ENCODE assay signal across 17 mouse cellular contexts in the genomic region with DNA sequence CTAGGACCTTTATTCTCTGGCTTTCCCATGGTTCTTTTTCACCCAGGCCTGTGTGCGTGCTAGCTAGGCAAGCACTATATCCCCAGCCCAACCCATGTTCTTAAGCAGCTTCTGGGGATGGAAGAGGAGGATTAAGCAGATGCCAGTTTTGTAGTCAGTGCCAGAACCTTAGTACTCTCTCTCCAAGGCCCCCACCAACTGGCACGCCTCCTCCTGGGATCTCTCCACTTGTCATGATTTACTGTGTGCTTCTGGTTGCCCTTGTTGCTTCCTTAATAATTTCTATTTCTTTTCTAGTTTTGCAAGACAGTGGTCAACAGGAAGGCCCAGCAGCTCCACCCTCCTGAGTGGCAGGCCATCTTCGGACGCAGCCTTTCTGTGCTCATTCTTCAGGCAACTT. TPM values are rescaled to one million over a fixed set of nuclear protein-coding genes. Genes with fewer than 3 reads are reported as not detected.
A peak's percentile ranks its signal among the peaks of the same experiment; 100 is the strongest.
DNase-seq lines count a peak whose midpoint lies in the region; ATAC-seq lines count a peak whose summit lies in the region.
"Had no signal": no experiment of that assay in that cellular context is flagged by ENCODE, and none has a peak within 500 bp of the region (broad histone marks: within the 10 kb centered on the region; RNA-seq: fewer than 3 reads in every experiment).

No protein-coding gene starts in this region.

- H3K4me3 ChIP-seq in heart, embryonic 13.5 days, result no peak overlapping the region
- no peak overlapping the region for H3K4me3 ChIP-seq in midbrain, embryonic 16.5 days (ENCODE audit: low read depth, low read length)
- H3K4me3 ChIP-seq: embryonic facial prominence, embryonic 13.5 days; forebrain, embryonic 12.5 days; hindbrain, embryonic 13.5 days; liver, embryonic 13.5 days; midbrain, embryonic 12.5 days had no signal

- H3K36me3 ChIP-seq in heart, embryonic 13.5 days, result peaks cover 62% of the 10 kb centered on the region
- H3K36me3 ChIP-seq in midbrain, embryonic 16.5 days (ENCODE audit: control insufficient read depth, insufficient read depth, low read length), result peaks cover 21% of the 10 kb centered on the region

- H3K4me1 ChIP-seq in heart, embryonic 13.5 days, result peaks cover 53% of the 10 kb centered on the region
- peaks cover 8% of the 10 kb centered on the region for H3K4me1 ChIP-seq in midbrain, embryonic 16.5 days (ENCODE audit: control insufficient read depth, insufficient read depth, low read length)

- no peaks in the 10 kb centered on the region for H3K9me3 ChIP-seq in heart, embryonic 13.5 days
- H3K9me3 ChIP-seq in midbrain, embryonic 16.5 days (replicated peaks; ENCODE audit: control insufficient read depth, low read length, poor library complexity, severe bottlenecking), result no peaks in the 10 kb centered on the region
- H3K9me3 ChIP-seq: embryonic facial prominence, embryonic 13.5 days; forebrain, embryonic 12.5 days; hindbrain, embryonic 13.5 days; liver, embryonic 13.5 days; midbrain, embryonic 12.5 days had no signal

- H3K27me3 ChIP-seq in heart, embryonic 13.5 days (replicated peaks), result no peaks in the 10 kb centered on the region
- no peaks in the 10 kb centered on the region for H3K27me3 ChIP-seq in midbrain, embryonic 16.5 days (ENCODE audit: control insufficient read depth, insufficient read depth, low read depth, low read length)
- H3K27me3 ChIP-seq: embryonic facial prominence, embryonic 13.5 days; forebrain, embryonic 12.5 days; hindbrain, embryonic 13.5 days; liver, embryonic 13.5 days; midbrain, embryonic 12.5 days had no signal

- no peak overlapping the region for H3K4me2 ChIP-seq in heart, embryonic 13.5 days
- no peak overlapping the region for H3K4me2 ChIP-seq in midbrain, embryonic 16.5 days (ENCODE audit: low read length)
- H3K4me2 ChIP-seq: embryonic facial prominence, embryonic 13.5 days; forebrain, embryonic 12.5 days; hindbrain, embryonic 13.5 days; liver, embryonic 13.5 days; midbrain, embryonic 12.5 days had no signal

- DNase-seq in adrenal gland, adult 2 months, result peak; percentile 78
- no peak for DNase-seq in adrenal gland, postnatal 25 days
- no peak for DNase-seq in heart, adult 8-10 months (ENCODE audit: low spot score)
- DNase-seq in retina, adult 2 months (ENCODE audit: low read depth, low spot score), result peak; percentile 48
- no peak for DNase-seq in retina, embryonic 14.5 days (ENCODE audit: low spot score)
- peak; percentile 65 for DNase-seq in telencephalon, adult 2 months (ENCODE audit: low read depth, low spot score)
- DNase-seq: cerebellum, postnatal 36 days; left cerebral cortex, postnatal 4 days; liver, embryonic 13.5 days; lung, postnatal 10 days; thymus, adult 18-20 months had no signal

- H3K9ac ChIP-seq in heart, embryonic 13.5 days, result no peak overlapping the region
- no peak overlapping the region for H3K9ac ChIP-seq in midbrain, embryonic 16.5 days (ENCODE audit: low read depth, low read length)
- H3K9ac ChIP-seq: embryonic facial prominence, embryonic 13.5 days; forebrain, embryonic 12.5 days; hindbrain, embryonic 13.5 days; liver, embryonic 13.5 days; midbrain, embryonic 12.5 days had no signal

- H3K27ac ChIP-seq in heart, embryonic 13.5 days (replicated peaks), result 0 out of 2 replicates have a peak overlapping the region, but pooled peaks have one; percentile 2
- no peak overlapping the region for H3K27ac ChIP-seq in midbrain, embryonic 16.5 days (ENCODE audit: low read length)
- H3K27ac ChIP-seq: embryonic facial prominence, embryonic 13.5 days; forebrain, embryonic 12.5 days; hindbrain, embryonic 13.5 days; liver, embryonic 13.5 days; midbrain, embryonic 12.5 days had no signal

- WGBS in heart, embryonic 13.5 days, result 84% methylated on average over 4 of the region's 4 CpGs
- 89% methylated on average over 4 of the region's 4 CpGs for WGBS in midbrain, embryonic 16.5 days

- ATAC-seq in heart, embryonic 13.5 days (ENCODE audit: extremely low read depth, insufficient number of reproducible peaks, low FRiP score, low TSS enrichment), result no peak
- ATAC-seq in midbrain, embryonic 16.5 days, result no peak

RNA-seq across cellular contexts. Expression of gene Inpp5k, which starts 5.0 kb away (rescaled TPM):
- 10 to 100 TPM; 32.9 to 42.3 TPM for total RNA-seq in adrenal gland, adult 2 months (2021)
- 38.0 and 50.0 TPM in 2 replicates for polyA plus RNA-seq in adrenal gland, adult 2 months (2012; rRNA removed)
- 40.6 and 61.6 TPM in 2 replicates for total RNA-seq in adrenal gland, postnatal 25 days (2021)
- 18.9 and 20.9 TPM in 2 replicates for polyA plus RNA-seq in heart, embryonic 13.5 days (2015; fragmentation: Nextera tagmentation; extraction: Ambion mirVana)
- total RNA-seq in heart, adult 8-10 months (2022), result 10 to 100 TPM; 29.3 to 34.3 (median 32.3) TPM
- polyA plus RNA-seq in midbrain, embryonic 16.5 days (2015; fragmentation: Nextera tagmentation; extraction: Ambion mirVana), result 40.0 and 40.2 TPM in 2 replicates

RNA-seq across cellular contexts. Expression of gene Myo1c, which starts 24.5 kb away (rescaled TPM):
- total RNA-seq in adrenal gland, adult 2 months (2021), result 100 to 1,000 TPM; 136 to 174 TPM
- 74.7 and 101 TPM in 2 replicates for polyA plus RNA-seq in adrenal gland, adult 2 months (2012; rRNA removed)
- 157 and 166 TPM in 2 replicates for total RNA-seq in adrenal gland, postnatal 25 days (2021)
- polyA plus RNA-seq in heart, embryonic 13.5 days (2015; fragmentation: Nextera tagmentation; extraction: Ambion mirVana), result 58.4 and 58.7 TPM in 2 replicates
- total RNA-seq in heart, adult 8-10 months (2022), result 10 to 100 TPM; 84.0 to 98.9 (median 92.7) TPM
- 10.3 and 10.8 TPM in 2 replicates for polyA plus RNA-seq in midbrain, embryonic 16.5 days (2015; fragmentation: Nextera tagmentation; extraction: Ambion mirVana)

RNA-seq across cellular contexts. Expression of gene Pitpna, which starts 37.9 kb away (rescaled TPM):
- total RNA-seq in adrenal gland, adult 2 months (2021), result 100 to 1,000 TPM; 185 to 186 TPM
- polyA plus RNA-seq in adrenal gland, adult 2 months (2012; rRNA removed), result 42.6 and 97.6 TPM in 2 replicates
- total RNA-seq in adrenal gland, postnatal 25 days (2021), result 182 and 184 TPM in 2 replicates
- polyA plus RNA-seq in heart, embryonic 13.5 days (2015; fragmentation: Nextera tagmentation; extraction: Ambion mirVana), result 54.4 and 56.7 TPM in 2 replicates
- 100 to 1,000 TPM in 3 of 4 experiments, 10 to 100 TPM in 1; 89.5 to 110 (median 105) TPM for total RNA-seq in heart, adult 8-10 months (2022)
- polyA plus RNA-seq in midbrain, embryonic 16.5 days (2015; fragmentation: Nextera tagmentation; extraction: Ambion mirVana), result 95.7 and 98.3 TPM in 2 replicates

RNA-seq across cellular contexts. Expression of gene Crk, which starts 53.2 kb away (rescaled TPM):
- total RNA-seq in adrenal gland, adult 2 months (2021), result 100 to 1,000 TPM; 105 to 110 TPM
- 201 and 233 TPM in 2 replicates for polyA plus RNA-seq in adrenal gland, adult 2 months (2012; rRNA removed)
- total RNA-seq in adrenal gland, postnatal 25 days (2021), result 112 and 117 TPM in 2 replicates
- 84.8 and 93.1 TPM in 2 replicates for polyA plus RNA-seq in heart, embryonic 13.5 days (2015; fragmentation: Nextera tagmentation; extraction: Ambion mirVana)
- total RNA-seq in heart, adult 8-10 months (2022), result 10 to 100 TPM; 73.0 to 84.5 (median 75.2) TPM
- 105 and 118 TPM in 2 replicates for polyA plus RNA-seq in midbrain, embryonic 16.5 days (2015; fragmentation: Nextera tagmentation; extraction: Ambion mirVana)

Comparison
In these comparisons a context has a peak if more than half of its experiments do, and no peak if none do; other contexts are left out.
1. DNase-seq: peak in adrenal gland, adult 2 months (single experiment), retina, adult 2 months (single experiment) and telencephalon, adult 2 months (single experiment); none in adrenal gland, postnatal 25 days (single experiment), heart, adult 8-10 months (single experiment) and retina, embryonic 14.5 days (single experiment).